Comparison of ENCODE assay signal across 9 mouse cellular contexts in the genomic region with DNA sequence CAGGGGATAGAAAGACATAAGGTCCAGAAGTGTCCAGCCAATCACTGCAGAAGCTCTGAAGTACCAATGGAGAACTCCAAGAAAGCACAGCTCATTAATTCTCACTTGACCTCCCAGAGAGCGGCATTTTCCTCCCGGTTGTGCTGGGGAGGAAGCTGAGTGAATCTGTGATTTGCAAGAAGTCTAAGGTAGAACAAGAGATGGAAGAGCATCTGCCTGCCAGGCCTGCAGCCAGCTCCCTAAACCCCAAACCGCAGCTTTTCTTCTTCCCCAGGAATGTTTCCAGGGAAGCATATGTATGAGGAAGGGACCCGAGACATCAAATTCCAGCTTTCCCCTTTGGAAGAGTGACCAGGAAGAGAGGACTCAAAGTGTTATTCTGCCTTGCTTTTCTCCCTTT. TPM values are rescaled to one million over a fixed set of nuclear protein-coding genes. Genes with fewer than 3 reads are reported as not detected.
DNase-seq lines count a peak whose midpoint lies in the region; ATAC-seq and TF ChIP-seq lines count a peak whose summit lies in the region.
"Had no signal": no experiment of that assay in that cellular context is flagged by ENCODE, and none has a peak within 500 bp of the region (broad histone marks: within the 10 kb centered on the region; RNA-seq: fewer than 3 reads in every experiment).

No protein-coding gene starts in this region.

- peak overlapping the region; percentile 84 for H3K27ac ChIP-seq in kidney, embryonic 16.5 days (ENCODE audit: low read length)
- peak overlapping the region; percentile 93 for H3K27ac ChIP-seq in embryonic facial prominence, embryonic 13.5 days
- H3K27ac ChIP-seq in hindbrain, postnatal 0 days = no peak overlapping the region; the same call in 1 of the 2 replicates
- H3K27ac ChIP-seq in neural tube, embryonic 13.5 days (replicated peaks) = peak overlapping the region; percentile 82

- H3K4me2 ChIP-seq in kidney, embryonic 16.5 days (replicated peaks; ENCODE audit: low read depth, low read length) = peak overlapping the region; percentile 43
- H3K4me2 ChIP-seq in embryonic facial prominence, embryonic 13.5 days = peak overlapping the region; percentile 50
- H3K4me2 ChIP-seq in hindbrain, postnatal 0 days (ENCODE audit: low read depth, low read length) = peak overlapping the region; percentile 43
- peak overlapping the region; percentile 49 for H3K4me2 ChIP-seq in neural tube, embryonic 13.5 days
- H3K4me2 ChIP-seq: liver, embryonic 11.5 days had no signal

- WGBS in kidney, embryonic 16.5 days = 7% methylated on average over 4 of the region's 4 CpGs
- WGBS in embryonic facial prominence, embryonic 13.5 days = 5% methylated on average over 4 of the region's 4 CpGs
- 8% methylated on average over 4 of the region's 4 CpGs for WGBS in hindbrain, postnatal 0 days
- 4% methylated on average over 4 of the region's 4 CpGs for WGBS in neural tube, embryonic 13.5 days

- ATAC-seq in kidney, embryonic 16.5 days (ENCODE audit: low FRiP score, low TSS enrichment) = peak; percentile 43; the same call in 1 of the 2 replicates
- no peak for ATAC-seq in embryonic facial prominence, embryonic 13.5 days (ENCODE audit: insufficient number of reproducible peaks, insufficient read depth, low FRiP score, low TSS enrichment, low read depth)
- ATAC-seq in hindbrain, postnatal 0 days = no peak
- ATAC-seq in neural tube, embryonic 13.5 days (ENCODE audit: low read depth) = no peak

- no peaks in the 10 kb centered on the region for H3K27me3 ChIP-seq in kidney, embryonic 16.5 days (ENCODE audit: insufficient read depth, low read length)
- no peaks in the 10 kb centered on the region for H3K27me3 ChIP-seq in embryonic facial prominence, embryonic 13.5 days
- H3K27me3 ChIP-seq in hindbrain, postnatal 0 days (ENCODE audit: insufficient read depth, low read length) = no peaks in the 10 kb centered on the region
- H3K27me3 ChIP-seq in neural tube, embryonic 13.5 days = no peaks in the 10 kb centered on the region

- peak overlapping the region; percentile 15; the same call in 1 of the 2 replicates for H3K4me3 ChIP-seq in kidney, embryonic 16.5 days (ENCODE audit: low read length)
- no peak overlapping the region for H3K4me3 ChIP-seq in embryonic facial prominence, embryonic 13.5 days
- no peak overlapping the region for H3K4me3 ChIP-seq in hindbrain, postnatal 0 days (ENCODE audit: low read length)
- no peak overlapping the region for H3K4me3 ChIP-seq in neural tube, embryonic 13.5 days

- no peaks in the 10 kb centered on the region for H3K36me3 ChIP-seq in kidney, embryonic 16.5 days (ENCODE audit: insufficient read depth, low read length)
- H3K36me3 ChIP-seq in embryonic facial prominence, embryonic 13.5 days = no peaks in the 10 kb centered on the region
- no peaks in the 10 kb centered on the region for H3K36me3 ChIP-seq in hindbrain, postnatal 0 days (ENCODE audit: insufficient read depth, low read length)
- H3K36me3 ChIP-seq in neural tube, embryonic 13.5 days = no peaks in the 10 kb centered on the region

- H3K9me3 ChIP-seq in kidney, embryonic 16.5 days (ENCODE audit: low read length) = no peaks in the 10 kb centered on the region
- no peaks in the 10 kb centered on the region for H3K9me3 ChIP-seq in embryonic facial prominence, embryonic 13.5 days
- no peaks in the 10 kb centered on the region for H3K9me3 ChIP-seq in hindbrain, postnatal 0 days (ENCODE audit: low read length)
- H3K9me3 ChIP-seq in neural tube, embryonic 13.5 days = no peaks in the 10 kb centered on the region

- peak overlapping the region; percentile 50 for H3K9ac ChIP-seq in kidney, embryonic 16.5 days (replicated peaks; ENCODE audit: low read length)
- no peak overlapping the region for H3K9ac ChIP-seq in embryonic facial prominence, embryonic 13.5 days
- no peak overlapping the region for H3K9ac ChIP-seq in hindbrain, postnatal 0 days (replicated peaks; ENCODE audit: low read length)
- H3K9ac ChIP-seq in neural tube, embryonic 13.5 days = no peak overlapping the region

- DNase-seq in kidney, postnatal 25 days = no peak
- peak; percentile 36 for DNase-seq in hindbrain, postnatal 0 days (ENCODE audit: low spot score)
- no peak for DNase-seq in adipocyte (ENCODE audit: low spot score)
- no peak for DNase-seq in gastrocnemius, postnatal 4 days (ENCODE audit: low spot score in 2 of 2)
- no peak for DNase-seq in cerebellum, adult 11 months

- no peak for TF ChIP-seq CTCF in hindbrain, postnatal 0 days (IDR thresholded peaks at IDR 0.05; ENCODE audit: low read depth)

- peaks cover 41% of the 10 kb centered on the region for H3K4me1 ChIP-seq in kidney, embryonic 16.5 days (ENCODE audit: insufficient read depth, low read length)
- H3K4me1 ChIP-seq in embryonic facial prominence, embryonic 13.5 days = peaks cover 48% of the 10 kb centered on the region
- peaks cover 12% of the 10 kb centered on the region for H3K4me1 ChIP-seq in hindbrain, postnatal 0 days (ENCODE audit: insufficient read depth, low read length)
- peaks cover 51% of the 10 kb centered on the region for H3K4me1 ChIP-seq in neural tube, embryonic 13.5 days (replicated peaks)

RNA-seq across cellular contexts. Expression of gene Nepro, which starts 35.6 kb away (rescaled TPM):
- polyA plus RNA-seq in kidney, embryonic 16.5 days (2015; fragmentation: Nextera tagmentation; extraction: Ambion mirVana) = 8.6 and 9.5 TPM in 2 replicates
- 9.9 and 10.0 TPM in 2 replicates for polyA plus RNA-seq in embryonic facial prominence, embryonic 13.5 days (2015; fragmentation: Nextera tagmentation; extraction: Ambion mirVana)
- total RNA-seq in hindbrain, postnatal 0 days (2014; rRNA removed) = 3.3 and 3.5 TPM in 2 replicates
- 3.2 TPM in 2 replicates for polyA plus RNA-seq in hindbrain, postnatal 0 days (2015; fragmentation: Nextera tagmentation; extraction: Ambion mirVana)
- polyA plus RNA-seq in neural tube, embryonic 13.5 days (2015; fragmentation: Nextera tagmentation; extraction: Ambion mirVana) = 4.2 and 5.9 TPM in 2 replicates
- 1 to 10 TPM; 5.8 to 6.6 TPM for total RNA-seq in gastrocnemius, postnatal 4 days (2021)

RNA-seq across cellular contexts. Expression of gene Gtpbp8, which starts 57.7 kb away (rescaled TPM):
- 28.9 and 29.1 TPM in 2 replicates for polyA plus RNA-seq in kidney, embryonic 16.5 days (2015; fragmentation: Nextera tagmentation; extraction: Ambion mirVana)
- polyA plus RNA-seq in embryonic facial prominence, embryonic 13.5 days (2015; fragmentation: Nextera tagmentation; extraction: Ambion mirVana) = 29.7 and 32.7 TPM in 2 replicates
- 22.4 and 22.9 TPM in 2 replicates for total RNA-seq in hindbrain, postnatal 0 days (2014; rRNA removed)
- 32.2 and 33.5 TPM in 2 replicates for polyA plus RNA-seq in hindbrain, postnatal 0 days (2015; fragmentation: Nextera tagmentation; extraction: Ambion mirVana)
- polyA plus RNA-seq in neural tube, embryonic 13.5 days (2015; fragmentation: Nextera tagmentation; extraction: Ambion mirVana) = 36.9 and 38.7 TPM in 2 replicates
- total RNA-seq in gastrocnemius, postnatal 4 days (2021) = 10 to 100 TPM; 14.9 to 16.6 TPM
